Mouse (Mus musculus): Measurements from ENCODE around the gene D030056L22Rik.

D030056L22Rik gene

GRCm38 (mm10) chr19:18731077-18731476 is 18.1 kb downstream of the D030056L22Rik start:
- DNase-seq (ENCODE audit: low spot score in 2 of 2): no peak

- no peak for DNase-seq (ENCODE audit: low spot score in 2 of 2)
These were observed 22.9 kb downstream of the D030056L22Rik start for GRCm38 (mm10) chr19:18735901-18736300.

GRCm38 (mm10) chr19:18739146-18739545 is 26.2 kb downstream of the D030056L22Rik start:
- no peak for DNase-seq (ENCODE audit: low spot score in 2 of 2)

GRCm38 (mm10) chr19:18743946-18744345 is 31.0 kb downstream of the D030056L22Rik start:
- no peak for DNase-seq (ENCODE audit: low spot score in 2 of 2)

- no peak for DNase-seq (ENCODE audit: low spot score in 2 of 2)
These were observed 33.8 kb downstream of the D030056L22Rik start for GRCm38 (mm10) chr19:18746576-18747340.

GRCm38 (mm10) chr19:18747379-18747778 is 34.4 kb downstream of the D030056L22Rik start:
- DNase-seq (ENCODE audit: low spot score in 2 of 2): no peak

GRCm38 (mm10) chr19:18749598-18750339 is 36.8 kb downstream of the D030056L22Rik start, which contains the start of gene Trpm6:
Gene Trpm6, plus strand, starts transcription at chr19:18749983.
- no peak for DNase-seq (ENCODE audit: low spot score in 2 of 2)

- DNase-seq (ENCODE audit: low spot score in 2 of 2): no peak
These were observed 44.2 kb downstream of the D030056L22Rik start for GRCm38 (mm10) chr19:18757191-18757590.

- DNase-seq (ENCODE audit: low spot score in 2 of 2): no peak
These were observed 44.7 kb downstream of the D030056L22Rik start for GRCm38 (mm10) chr19:18757706-18758105.

GRCm38 (mm10) chr19:18758269-18758668 is 45.3 kb downstream of the D030056L22Rik start:
- DNase-seq (ENCODE audit: low spot score in 2 of 2): no peak

- no peak for DNase-seq (ENCODE audit: low spot score in 2 of 2)
These were observed 45.9 kb downstream of the D030056L22Rik start for GRCm38 (mm10) chr19:18758916-18759315.

GRCm38 (mm10) chr19:18766399-18766798 is 53.4 kb downstream of the D030056L22Rik start:
- DNase-seq (ENCODE audit: low spot score in 2 of 2): no peak
